Mouse (Mus musculus): Measurements from ENCODE around the gene Gmpr2. TPM values are rescaled to one million over a fixed set of nuclear protein-coding genes. Genes with fewer than 3 reads are reported as not detected.
A peak's percentile ranks its signal among the peaks of the same experiment; 100 is the strongest.

Gmpr2 gene
- polyA plus RNA-seq, 1 experiment from 2014 or later: 62.6 TPM

DNA sequence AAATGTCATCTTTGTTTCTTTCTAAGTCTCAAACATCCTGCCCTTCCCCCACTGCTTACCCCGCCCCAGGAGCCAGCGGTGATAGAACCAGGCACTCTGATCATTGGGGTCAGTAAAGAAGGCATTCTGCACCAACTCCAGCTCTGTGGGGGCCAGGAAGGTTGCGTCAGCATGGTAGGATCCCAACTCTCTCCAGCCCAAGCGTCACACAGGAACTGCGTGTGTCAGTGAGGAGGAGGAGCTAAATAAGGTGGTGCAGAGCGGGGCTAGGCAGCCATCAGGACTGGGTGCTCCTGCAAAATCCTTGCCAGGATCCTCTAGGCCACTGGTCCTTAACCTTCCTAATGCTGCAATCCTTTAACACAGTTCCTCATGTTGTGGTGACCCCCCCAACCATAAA is 48.0 kb downstream of the Gmpr2 start:
- no peak for ATAC-seq
- H3K4me3 ChIP-seq (replicated peaks; ENCODE audit: low read length): no peak overlapping the region
- H3K27ac ChIP-seq (ENCODE audit: low read length): no peak overlapping the region
- 92% methylated on average over 6 of the region's 6 CpGs for WGBS
- no peak overlapping the region for H3K4me2 ChIP-seq (ENCODE audit: low read length)
- no peak overlapping the region for H3K9ac ChIP-seq (replicated peaks; ENCODE audit: low read depth, low read length)
- no peaks in the 10 kb centered on the region for H3K9me3 ChIP-seq (ENCODE audit: control insufficient read depth, low read length)
- no peaks in the 10 kb centered on the region for H3K27me3 ChIP-seq (replicated peaks; ENCODE audit: control insufficient read depth, insufficient read depth, low read length)
- H3K4me1 ChIP-seq (replicated peaks; ENCODE audit: control insufficient read depth, insufficient read depth, low read length): peaks cover 11% of the 10 kb centered on the region
- peaks cover 2% of the 10 kb centered on the region; the same call in 1 of the 2 replicates for H3K36me3 ChIP-seq (ENCODE audit: control insufficient read depth, insufficient read depth)

DNA sequence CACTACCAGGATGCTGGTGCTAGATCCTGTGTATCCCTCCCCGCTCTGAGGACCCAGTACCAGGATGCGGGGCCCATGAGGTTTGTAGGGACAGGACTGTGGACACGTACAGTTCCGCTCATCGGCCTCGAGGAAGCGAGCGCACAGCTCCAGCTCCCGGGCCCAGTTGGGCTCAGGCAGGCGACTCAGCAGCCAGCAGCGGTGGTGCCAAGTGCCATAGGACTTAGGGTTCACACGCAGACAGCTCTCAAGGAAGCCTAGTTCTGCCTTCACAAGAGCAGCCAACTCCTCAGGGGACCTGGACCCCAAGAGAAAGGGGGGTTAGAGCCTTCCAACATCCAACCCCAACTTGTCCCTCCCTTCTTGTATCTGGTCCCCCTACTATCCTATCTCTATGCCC is 48.9 kb downstream of the Gmpr2 start:
- Histone ChIP-seq H3K27ac (ENCODE audit: low read length) (no peak overlapping the region), H3K4me3 (replicated peaks; ENCODE audit: low read length) (no peak overlapping the region), H3K27me3 (replicated peaks; ENCODE audit: control insufficient read depth, insufficient read depth, low read length) (no peaks in the 10 kb centered on the region), H3K36me3 (ENCODE audit: control insufficient read depth, insufficient read depth) (peaks cover 2% of the 10 kb centered on the region; the same call in 1 of the 2 replicates), H3K9ac (replicated peaks; ENCODE audit: low read depth, low read length) (no peak overlapping the region), H3K4me2 (ENCODE audit: low read length) (no peak overlapping the region; the same call in 1 of the 2 replicates), H3K4me1 (replicated peaks; ENCODE audit: control insufficient read depth, insufficient read depth, low read length) (peaks cover 11% of the 10 kb centered on the region), H3K9me3 (ENCODE audit: control insufficient read depth, low read length) (no peaks in the 10 kb centered on the region)
- ATAC-seq: no peak
- WGBS: 95% methylated on average over 12 of the region's 12 CpGs

DNA sequence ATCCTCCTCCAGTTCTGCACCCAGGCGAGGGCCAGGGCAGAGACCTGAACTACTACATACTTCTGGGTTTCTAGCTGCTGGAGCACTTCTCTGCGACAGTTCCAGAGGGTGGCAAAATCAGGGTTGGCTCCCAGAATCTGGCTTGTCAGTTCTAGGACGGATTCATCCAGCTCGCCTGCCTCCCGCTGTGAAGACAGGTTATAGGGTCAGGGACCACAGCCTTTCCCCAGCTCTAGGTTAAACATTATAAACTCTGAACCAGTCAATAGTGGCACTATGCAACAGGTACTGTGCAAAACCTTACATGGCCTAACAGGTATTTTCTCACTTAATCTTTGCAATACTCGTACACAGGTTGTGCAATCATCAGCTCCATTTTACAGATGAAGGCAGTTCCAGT is 49.3 kb downstream of the Gmpr2 start:
- H3K9me3 ChIP-seq (ENCODE audit: control insufficient read depth, low read length): no peaks in the 10 kb centered on the region
- no peak overlapping the region for H3K27ac ChIP-seq (ENCODE audit: low read length)
- H3K4me1 ChIP-seq (replicated peaks; ENCODE audit: control insufficient read depth, insufficient read depth, low read length): peaks cover 11% of the 10 kb centered on the region
- H3K9ac ChIP-seq (replicated peaks; ENCODE audit: low read depth, low read length): no peak overlapping the region; the same call in 1 of the 2 replicates
- ATAC-seq: no peak
- 83% methylated on average over 6 of the region's 6 CpGs for WGBS
- peak overlapping the region; percentile 68 for H3K4me3 ChIP-seq (replicated peaks; ENCODE audit: low read length)
- H3K4me2 ChIP-seq (ENCODE audit: low read length): peak overlapping the region; percentile 78
- H3K27me3 ChIP-seq (replicated peaks; ENCODE audit: control insufficient read depth, insufficient read depth, low read length): no peaks in the 10 kb centered on the region
- H3K36me3 ChIP-seq (ENCODE audit: control insufficient read depth, insufficient read depth): peaks cover 2% of the 10 kb centered on the region; the same call in 1 of the 2 replicates

DNA sequence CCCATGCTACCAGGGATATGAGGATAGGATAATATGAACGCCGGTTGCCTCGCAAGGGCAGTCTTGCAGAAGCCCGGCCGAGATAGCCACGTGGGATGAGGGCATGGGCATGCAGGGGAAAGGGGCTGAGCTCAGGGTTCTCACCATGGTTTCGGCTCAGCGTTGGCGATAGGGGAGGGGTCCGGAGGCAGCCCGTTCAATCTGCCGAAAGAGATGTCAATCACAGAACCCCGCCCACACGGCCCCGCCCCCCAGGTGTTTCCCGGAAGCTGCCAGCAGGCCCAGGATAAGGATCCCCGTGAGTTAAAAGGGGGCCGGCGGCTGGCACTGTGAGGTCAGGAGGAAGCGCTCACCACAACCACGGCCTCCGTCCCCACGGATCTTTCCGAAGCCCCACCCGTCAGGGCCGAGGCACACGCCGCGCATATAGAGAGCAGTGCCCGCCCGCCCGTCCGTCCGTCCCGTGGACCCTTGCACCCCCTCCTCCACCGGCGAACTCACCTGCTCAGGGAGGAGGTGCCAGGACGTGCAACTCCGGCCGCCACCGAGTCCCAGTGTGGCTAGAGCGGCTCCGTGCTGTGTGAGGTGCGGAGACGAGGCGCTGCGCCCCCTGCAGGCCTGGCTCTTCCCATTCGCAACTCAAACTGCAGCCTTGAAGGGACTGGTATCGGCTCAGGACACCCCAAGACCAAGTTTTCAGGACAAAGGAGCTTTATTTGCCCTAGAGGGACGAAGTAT is 50.1 kb downstream of the Gmpr2 start, which contains the start of gene Rabggta:
Rabggta (minus strand) TSS at position 564 of the 738 bp plus-strand sequence.
- Histone ChIP-seq H3K4me1 (replicated peaks; ENCODE audit: control insufficient read depth, insufficient read depth, low read length) (peaks cover 11% of the 10 kb centered on the region), H3K4me2 (ENCODE audit: low read length) (peak within 1 kb of the TSS; percentile 78), H3K36me3 (ENCODE audit: control insufficient read depth, insufficient read depth) (peaks cover 2% of the 10 kb centered on the region; the same call in 1 of the 2 replicates), H3K4me3 (replicated peaks; ENCODE audit: low read length) (peak within 1 kb of the TSS; percentile 68), H3K9me3 (ENCODE audit: control insufficient read depth, low read length) (no peaks in the 10 kb centered on the region), H3K27me3 (replicated peaks; ENCODE audit: control insufficient read depth, insufficient read depth, low read length) (no peaks in the 10 kb centered on the region), H3K27ac (ENCODE audit: low read length) (peak within 1 kb of the TSS; percentile 74), H3K9ac (replicated peaks; ENCODE audit: low read depth, low read length) (peak within 1 kb of the TSS; percentile 80)
- under 1% methylated on average over 50 of the region's 50 CpGs for WGBS
- peak; percentile 96 for ATAC-seq

DNA sequence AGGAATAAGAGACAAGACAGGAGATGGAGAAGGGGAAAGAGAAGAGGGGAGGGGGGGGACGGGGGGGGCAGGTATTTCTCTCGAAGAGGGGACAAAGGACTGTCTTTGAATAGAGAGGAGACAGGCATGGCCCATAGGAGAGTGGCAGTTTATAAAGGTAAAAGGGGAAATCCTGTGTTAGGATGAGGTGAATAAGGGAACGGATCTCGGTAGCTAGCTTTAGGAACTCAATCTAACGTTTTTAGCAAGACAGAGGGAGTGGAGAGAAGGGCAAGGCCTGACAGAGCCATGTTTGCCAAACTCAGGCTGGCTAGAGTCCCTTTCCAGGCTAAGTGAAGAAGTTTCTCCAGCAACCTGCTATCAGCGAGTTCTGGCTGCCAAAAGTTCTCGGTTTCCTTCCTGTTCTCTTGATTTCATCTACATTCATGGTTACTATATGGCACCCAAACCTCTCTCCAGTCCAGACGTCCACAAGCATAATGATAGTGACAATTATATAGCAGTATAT is 50.8 kb downstream of the Gmpr2 start:
- Histone ChIP-seq H3K4me3 (replicated peaks; ENCODE audit: low read length) (peak overlapping the region; percentile 68), H3K9ac (replicated peaks; ENCODE audit: low read depth, low read length) (peak overlapping the region; percentile 80), H3K27ac (ENCODE audit: low read length) (peak overlapping the region; percentile 29; the same call in 1 of the 2 replicates), H3K36me3 (ENCODE audit: control insufficient read depth, insufficient read depth) (peaks cover 2% of the 10 kb centered on the region; the same call in 1 of the 2 replicates), H3K9me3 (ENCODE audit: control insufficient read depth, low read length) (no peaks in the 10 kb centered on the region), H3K4me1 (replicated peaks; ENCODE audit: control insufficient read depth, insufficient read depth, low read length) (peaks cover 11% of the 10 kb centered on the region), H3K4me2 (ENCODE audit: low read length) (peak overlapping the region; percentile 78), H3K27me3 (replicated peaks; ENCODE audit: control insufficient read depth, insufficient read depth, low read length) (no peaks in the 10 kb centered on the region)
- 43% methylated on average over 8 of the region's 8 CpGs for WGBS
- peak; percentile 6; the same call in 1 of the 2 replicates for ATAC-seq

DNA sequence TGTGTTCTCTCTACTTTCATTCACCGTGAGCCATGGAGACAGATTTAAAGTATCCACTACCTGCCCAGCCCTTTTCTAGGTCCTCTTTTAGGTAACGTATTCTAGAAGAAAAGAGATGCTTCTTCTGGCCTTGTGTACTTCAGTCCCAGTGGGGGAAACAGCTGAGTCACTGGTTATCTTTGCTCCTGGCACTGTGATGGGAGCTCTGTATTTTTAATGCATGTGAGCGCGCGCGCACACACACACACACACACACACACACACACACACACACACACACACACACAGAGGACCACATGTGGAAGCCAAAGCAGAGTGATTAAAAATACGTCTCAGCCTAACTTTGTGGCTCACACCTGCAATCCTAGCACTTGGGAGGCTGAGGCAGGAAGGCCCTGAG is 51.7 kb downstream of the Gmpr2 start:
- Histone ChIP-seq H3K4me2 (ENCODE audit: low read length) (no peak overlapping the region), H3K9ac (replicated peaks; ENCODE audit: low read depth, low read length) (no peak overlapping the region), H3K9me3 (ENCODE audit: control insufficient read depth, low read length) (no peaks in the 10 kb centered on the region), H3K27me3 (replicated peaks; ENCODE audit: control insufficient read depth, insufficient read depth, low read length) (no peaks in the 10 kb centered on the region), H3K4me3 (replicated peaks; ENCODE audit: low read length) (no peak overlapping the region), H3K4me1 (replicated peaks; ENCODE audit: control insufficient read depth, insufficient read depth, low read length) (peaks cover 11% of the 10 kb centered on the region), H3K27ac (ENCODE audit: low read length) (no peak overlapping the region), H3K36me3 (ENCODE audit: control insufficient read depth, insufficient read depth) (no peaks in the 10 kb centered on the region)
- no peak for ATAC-seq
- 94% methylated on average over 7 of the region's 7 CpGs for WGBS

DNA sequence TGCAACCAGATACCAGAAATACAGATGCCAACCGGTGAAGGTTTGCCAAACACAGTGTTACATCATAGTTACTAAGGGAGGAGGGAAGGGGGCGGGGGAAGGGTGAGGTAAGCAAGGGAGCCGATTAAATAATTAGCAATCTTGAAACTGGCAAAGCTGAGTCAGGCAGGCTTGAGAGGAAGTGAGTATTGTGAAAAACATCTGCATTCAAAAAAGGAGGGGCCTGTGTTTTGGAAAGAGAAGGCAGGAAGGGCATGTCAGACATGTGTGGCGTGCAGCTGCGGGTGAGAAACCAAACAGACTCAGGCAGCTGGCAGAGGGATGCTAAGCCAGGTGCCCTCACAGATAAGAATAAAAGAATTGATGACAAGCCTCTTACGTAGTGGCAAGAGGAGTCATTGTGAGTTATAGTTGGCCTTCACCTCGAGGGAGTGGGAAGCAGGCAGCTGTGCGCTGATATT is 52.7 kb downstream of the Gmpr2 start:
- H3K27me3 ChIP-seq (replicated peaks; ENCODE audit: control insufficient read depth, insufficient read depth, low read length): no peaks in the 10 kb centered on the region
- 64% methylated on average over 8 of the region's 8 CpGs for WGBS
- no peak overlapping the region for H3K4me3 ChIP-seq (replicated peaks; ENCODE audit: low read length)
- H3K4me1 ChIP-seq (replicated peaks; ENCODE audit: control insufficient read depth, insufficient read depth, low read length): peaks cover 11% of the 10 kb centered on the region
- H3K36me3 ChIP-seq (ENCODE audit: control insufficient read depth, insufficient read depth): no peaks in the 10 kb centered on the region
- no peak overlapping the region for H3K27ac ChIP-seq (ENCODE audit: low read length)
- H3K4me2 ChIP-seq (ENCODE audit: low read length): no peak overlapping the region
- ATAC-seq: no peak
- no peak overlapping the region for H3K9ac ChIP-seq (replicated peaks; ENCODE audit: low read depth, low read length)
- H3K9me3 ChIP-seq (ENCODE audit: control insufficient read depth, low read length): no peaks in the 10 kb centered on the region

DNA sequence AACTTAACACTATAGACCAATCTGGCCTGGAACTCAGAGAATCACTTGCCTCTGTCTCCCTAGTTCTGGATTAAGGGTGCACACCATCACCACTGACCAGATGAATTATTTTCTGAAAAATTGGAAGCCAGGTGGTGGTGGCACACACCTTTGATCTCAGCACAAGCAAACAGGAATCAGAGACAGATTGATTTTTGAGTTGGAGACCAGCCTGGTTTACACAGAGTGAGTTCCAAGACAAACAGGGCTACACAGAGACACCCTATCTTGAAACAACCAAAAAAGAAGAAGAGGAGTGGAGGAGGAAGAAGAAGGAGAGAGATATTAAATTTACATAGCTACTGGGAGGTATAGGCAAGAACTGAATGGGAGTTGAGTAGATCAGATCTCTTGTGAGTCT is 54.5 kb downstream of the Gmpr2 start:
- H3K4me1 ChIP-seq (replicated peaks; ENCODE audit: control insufficient read depth, insufficient read depth, low read length): peaks cover 18% of the 10 kb centered on the region
- no peak for ATAC-seq
- H3K9me3 ChIP-seq (ENCODE audit: control insufficient read depth, low read length): no peaks in the 10 kb centered on the region

DNA sequence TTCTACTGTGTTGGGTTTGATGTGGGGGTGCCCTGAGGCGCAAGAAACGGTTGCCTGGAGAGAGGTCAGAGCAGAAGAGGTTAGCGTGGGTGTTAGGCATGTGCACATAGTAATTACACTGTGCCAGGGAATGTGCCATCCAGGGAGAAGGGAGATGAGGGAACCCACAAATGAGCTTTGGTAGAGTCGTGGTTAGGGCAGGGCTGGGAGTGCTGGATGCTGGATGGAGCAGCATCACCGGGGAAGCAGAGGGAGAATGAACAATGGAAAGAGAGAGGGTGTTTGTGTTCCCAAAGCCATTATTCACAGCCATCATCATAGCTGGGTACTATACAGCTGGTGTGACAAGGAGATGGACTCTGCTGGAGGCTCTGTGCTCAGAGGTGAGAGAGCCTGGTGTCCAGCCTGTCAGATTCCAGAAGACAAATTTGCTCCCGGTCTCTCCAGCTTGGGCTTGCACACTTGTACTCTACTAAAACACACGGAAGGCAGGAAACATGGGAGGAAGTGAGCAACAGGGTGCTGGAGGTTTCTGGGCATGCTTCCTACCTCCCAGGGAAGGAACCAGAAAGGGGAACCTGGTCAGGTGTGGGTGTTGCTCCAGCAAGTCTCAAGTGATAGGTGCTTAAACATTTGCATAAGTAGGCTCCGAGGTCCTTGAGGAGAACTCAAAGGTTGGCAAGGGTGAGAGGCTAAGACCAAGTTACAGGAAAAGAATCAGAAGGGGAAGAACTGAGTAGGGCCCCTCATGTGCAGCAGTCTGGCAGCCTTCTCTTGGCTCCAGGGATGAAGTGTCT is 56.3 kb downstream of the Gmpr2 start:
- no peak for ATAC-seq
- Histone ChIP-seq H3K36me3 (ENCODE audit: control insufficient read depth, insufficient read depth) (no peaks in the 10 kb centered on the region), H3K27ac (ENCODE audit: low read length) (no peak overlapping the region), H3K4me1 (replicated peaks; ENCODE audit: control insufficient read depth, insufficient read depth, low read length) (peaks cover 10% of the 10 kb centered on the region), H3K4me3 (replicated peaks; ENCODE audit: low read length) (no peak overlapping the region), H3K27me3 (replicated peaks; ENCODE audit: control insufficient read depth, insufficient read depth, low read length) (no peaks in the 10 kb centered on the region), H3K9me3 (ENCODE audit: control insufficient read depth, low read length) (no peaks in the 10 kb centered on the region), H3K9ac (replicated peaks; ENCODE audit: low read depth, low read length) (no peak overlapping the region), H3K4me2 (ENCODE audit: low read length) (no peak overlapping the region)
- 78% methylated on average over 8 of the region's 8 CpGs for WGBS

More for the DNA sequence above, 54.5 kb downstream of the Gmpr2 start:
- H3K4me2 ChIP-seq (ENCODE audit: low read length): no peak overlapping the region
- H3K4me3 ChIP-seq (replicated peaks; ENCODE audit: low read length): no peak overlapping the region
- H3K9ac ChIP-seq (replicated peaks; ENCODE audit: low read depth, low read length): no peak overlapping the region
- H3K36me3 ChIP-seq (ENCODE audit: control insufficient read depth, insufficient read depth): no peaks in the 10 kb centered on the region
- no peak overlapping the region for H3K27ac ChIP-seq (ENCODE audit: low read length)
- no peaks in the 10 kb centered on the region for H3K27me3 ChIP-seq (replicated peaks; ENCODE audit: control insufficient read depth, insufficient read depth, low read length)
